Mouse (Mus musculus) limb, embryonic 11.5 days (tissue): ENCODE measurements around the gene Lpar3. TPM values are rescaled to one million over a fixed set of nuclear protein-coding genes. Genes with fewer than 3 reads are reported as not detected.

Source experiments
- ATAC-seq: fragments of 200-750 bp; cut with Nextera tagmentation; 2 replicates; pipeline ENCODE4 v1.8.0; 2017; ENCODE audit warnings: low read depth; ENCODE audit not compliant: insufficient number of reproducible peaks, low FRiP score, low TSS enrichment
- DNase-seq: peaks from one replicate; pipeline ENCODE4 v3.0.0-alpha.2; 2015; ENCODE audit warnings: low spot score
- H3K27ac ChIP-seq: fragments of 300-500 bp; sonication (generic); replicated peaks from 2 replicates; pipeline ENCODE4 v1.5.1; 2014; ENCODE audit warnings: low read depth, mild to moderate bottlenecking, low read length
- H3K27me3 ChIP-seq: fragments of 300-500 bp; sonication (generic); 2 replicates; pipeline ENCODE4 v1.6.1; 2014; ENCODE audit warnings: mild to moderate bottlenecking, low read length, mixed read lengths; ENCODE audit not compliant: control insufficient read depth, insufficient read depth
- H3K36me3 ChIP-seq: fragments of 300-500 bp; sonication (generic); 2 replicates; pipeline ENCODE4 v1.6.1; 2014; ENCODE audit warnings: mild to moderate bottlenecking, low read length, moderate library complexity, mixed read lengths; ENCODE audit not compliant: control insufficient read depth, insufficient read depth
- H3K4me1 ChIP-seq: fragments of 300-500 bp; sonication (generic); 2 replicates; pipeline ENCODE4 v1.6.1; 2014; ENCODE audit warnings: low read length, mixed read lengths; ENCODE audit not compliant: control insufficient read depth, insufficient read depth
- H3K4me2 ChIP-seq: fragments of 300-500 bp; sonication (generic); 2 replicates; pipeline ENCODE4 v1.6.1; 2014; ENCODE audit warnings: low read depth, mild to moderate bottlenecking, moderate library complexity; ENCODE audit not compliant: severe bottlenecking
- H3K4me3 ChIP-seq: fragments of 300-500 bp; sonication (generic); 2 replicates; pipeline ENCODE4 v1.5.1; 2014; ENCODE audit warnings: low read depth, low read length
- H3K9ac ChIP-seq: fragments of 300-500 bp; sonication (generic); 2 replicates; pipeline ENCODE4 v1.6.1; 2014; ENCODE audit warnings: mild to moderate bottlenecking, low read length
- H3K9me3 ChIP-seq: fragments of 300-500 bp; sonication (generic); 2 replicates; pipeline ENCODE4 v1.6.1; 2016; ENCODE audit warnings: low read length; ENCODE audit not compliant: control insufficient read depth
- WGBS: fragments of 180-500 bp; shearing (Covaris S2); extraction: QIAGEN DNeasy Blood & Tissue Kit; methylation state at CpG from one replicate; pipeline ENCODE4 v1.1.7; 2014; 5-methylcytosine and 5-hydroxymethylcytosine counted together
- polyA plus RNA-seq: library from polyadenylated mRNA; unstranded; fragments of >200 nt; fragmentation: Nextera tagmentation; extraction: Ambion mirVana; gene quantifications from 2 replicates; pipeline ENCODE4 v1.2.1, GENCODE M21; 2014

Gene Lpar3
- polyA plus RNA-seq, 1 experiment from 2014 or later: 0.51 TPM

DNA sequence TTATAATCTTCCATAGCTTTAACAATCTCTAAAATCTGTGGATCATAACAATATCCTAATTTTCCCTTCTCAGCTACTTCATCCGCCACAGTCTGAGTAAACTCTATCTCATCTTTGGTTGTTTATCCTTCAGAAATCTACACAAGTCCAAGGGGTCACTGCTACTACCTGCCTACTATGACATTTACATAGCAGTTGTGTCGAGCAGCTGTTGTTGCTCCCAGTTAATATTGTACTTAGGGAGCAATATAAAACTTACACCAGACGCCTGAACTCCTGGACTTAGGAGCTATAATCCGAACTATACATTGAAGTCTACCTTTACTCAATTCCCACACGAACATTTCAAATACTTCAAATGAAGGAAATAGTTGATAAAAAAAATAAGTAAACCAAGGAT, 71.8 kb downstream of the Lpar3 start:
- no peaks in the 10 kb centered on the region for H3K4me1 ChIP-seq
- no peak overlapping the region for H3K27ac ChIP-seq
- H3K4me2 ChIP-seq: no peak overlapping the region
- no peak overlapping the region for H3K9ac ChIP-seq
- no peaks in the 10 kb centered on the region for H3K9me3 ChIP-seq
- ATAC-seq (no peak), DNase-seq (no peak)
- H3K36me3 ChIP-seq: no peaks in the 10 kb centered on the region
- no peak overlapping the region for H3K4me3 ChIP-seq
- WGBS: 83% methylated on average over 5 of the region's 5 CpGs
- H3K27me3 ChIP-seq: no peaks in the 10 kb centered on the region

DNA sequence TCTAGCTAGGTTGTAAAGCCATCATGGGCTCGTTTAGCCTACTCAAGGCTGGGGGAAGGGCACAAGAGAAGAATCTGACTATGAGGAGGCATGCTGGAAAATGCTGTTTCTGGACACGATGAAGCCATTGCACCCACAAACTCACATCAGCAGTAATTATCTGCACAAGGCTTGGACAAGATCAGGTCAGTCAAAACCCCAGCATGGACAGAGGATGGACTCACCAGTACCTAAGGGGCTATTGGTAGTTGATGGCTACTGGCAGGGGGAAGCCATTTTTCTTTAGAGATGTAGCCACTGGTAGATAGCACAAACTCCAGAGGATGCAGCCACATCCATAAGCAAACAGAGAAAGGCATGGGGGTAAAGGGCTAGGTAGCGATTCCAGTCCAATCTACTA, 81.7 kb downstream of the Lpar3 start:
- 64% methylated on average over 3 of the region's 3 CpGs for WGBS
- Histone ChIP-seq H3K4me1 (no peaks in the 10 kb centered on the region), H3K9ac (no peak overlapping the region), H3K27me3 (no peaks in the 10 kb centered on the region), H3K36me3 (no peaks in the 10 kb centered on the region), H3K4me3 (no peak overlapping the region), H3K27ac (no peak overlapping the region), H3K9me3 (no peaks in the 10 kb centered on the region), H3K4me2 (no peak overlapping the region)
- DNase-seq: no peak
- no peak for ATAC-seq

DNA sequence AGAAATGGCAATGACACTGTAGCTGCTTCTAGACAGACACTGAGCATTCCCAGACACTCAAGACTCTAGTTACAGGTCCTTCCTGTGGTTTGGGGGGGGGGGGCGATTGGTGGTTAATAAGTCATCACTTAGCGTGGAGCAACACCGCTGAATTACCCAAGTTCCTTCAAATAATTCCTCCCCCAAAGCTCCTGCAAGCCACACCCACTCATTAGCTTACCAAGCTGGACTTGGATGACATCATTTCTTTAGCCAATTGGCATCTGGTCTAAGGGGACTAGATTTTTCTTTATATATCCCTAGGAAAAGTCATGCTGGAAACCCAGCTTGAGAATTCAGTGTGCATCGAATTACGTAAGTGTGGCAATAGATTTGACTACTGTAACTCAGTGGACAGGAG, 82.4 kb downstream of the Lpar3 start:
- WGBS: 81% methylated on average over 5 of the region's 5 CpGs
- no peak for DNase-seq
- Histone ChIP-seq H3K36me3 (no peaks in the 10 kb centered on the region), H3K4me1 (no peaks in the 10 kb centered on the region), H3K4me3 (no peak overlapping the region), H3K4me2 (no peak overlapping the region), H3K9me3 (no peaks in the 10 kb centered on the region), H3K27ac (no peak overlapping the region), H3K9ac (no peak overlapping the region), H3K27me3 (no peaks in the 10 kb centered on the region)
- ATAC-seq: no peak

DNA sequence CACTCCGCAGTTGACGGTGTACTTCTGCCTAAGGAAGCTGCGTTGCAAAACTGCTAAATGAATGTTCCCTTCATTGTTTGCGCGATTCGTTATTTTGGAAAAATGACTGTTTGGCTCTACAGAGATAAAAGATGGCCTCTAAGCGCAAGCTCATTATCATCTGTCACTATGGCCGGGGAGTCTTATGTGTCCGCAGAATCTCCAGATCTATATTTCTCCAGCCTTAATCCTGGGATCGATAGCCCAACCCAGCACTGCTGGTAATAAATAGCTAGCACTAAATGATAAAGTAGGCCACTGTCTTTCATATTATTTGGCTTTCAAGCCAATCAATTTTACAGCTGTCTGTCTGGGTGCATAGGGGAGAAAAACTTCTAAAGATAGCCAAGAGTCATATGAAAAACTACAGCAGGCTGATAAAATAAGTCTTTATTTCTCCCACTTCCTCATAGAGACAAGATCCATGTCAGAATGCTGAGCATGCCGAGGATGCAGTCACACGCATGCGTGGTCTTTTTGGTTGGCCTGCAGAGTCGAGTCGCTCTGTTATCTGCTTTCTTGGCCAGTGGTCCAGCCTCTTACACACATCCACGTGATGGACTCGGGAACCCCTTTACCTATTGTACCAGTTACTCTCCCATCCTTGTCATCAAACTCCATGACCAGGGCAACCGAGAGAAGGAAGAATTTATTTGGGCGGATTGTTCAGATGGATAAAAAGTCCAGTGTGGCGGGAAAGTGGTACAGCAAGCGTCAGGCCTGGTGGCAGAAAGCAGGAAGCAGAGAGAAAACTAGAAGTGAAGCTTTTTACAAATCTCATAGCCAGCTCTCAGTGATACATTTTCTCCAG, 84.0 kb downstream of the Lpar3 start:
- no peak overlapping the region for H3K27ac ChIP-seq

GRCm38 (mm10) chr3:146307341-146307740, 86.6 kb downstream of the Lpar3 start:
- Histone ChIP-seq H3K36me3 (no peaks in the 10 kb centered on the region), H3K4me1 (no peaks in the 10 kb centered on the region), H3K4me3 (no peak overlapping the region), H3K27ac (no peak overlapping the region), H3K4me2 (no peak overlapping the region), H3K9me3 (no peaks in the 10 kb centered on the region), H3K27me3 (no peaks in the 10 kb centered on the region), H3K9ac (no peak overlapping the region)
- DNase-seq (no peak), ATAC-seq (no peak)
- WGBS: 79% methylated on average over 3 of the region's 3 CpGs

More for the DNA sequence above, 84.0 kb downstream of the Lpar3 start:
- Histone ChIP-seq H3K4me3 (no peak overlapping the region), H3K4me1 (no peaks in the 10 kb centered on the region), H3K27me3 (no peaks in the 10 kb centered on the region), H3K9ac (no peak overlapping the region), H3K36me3 (no peaks in the 10 kb centered on the region), H3K4me2 (no peak overlapping the region), H3K9me3 (no peaks in the 10 kb centered on the region)
- DNase-seq (no peak), ATAC-seq (no peak)
- WGBS: 88% methylated on average over 21 of the region's 21 CpGs

DNA sequence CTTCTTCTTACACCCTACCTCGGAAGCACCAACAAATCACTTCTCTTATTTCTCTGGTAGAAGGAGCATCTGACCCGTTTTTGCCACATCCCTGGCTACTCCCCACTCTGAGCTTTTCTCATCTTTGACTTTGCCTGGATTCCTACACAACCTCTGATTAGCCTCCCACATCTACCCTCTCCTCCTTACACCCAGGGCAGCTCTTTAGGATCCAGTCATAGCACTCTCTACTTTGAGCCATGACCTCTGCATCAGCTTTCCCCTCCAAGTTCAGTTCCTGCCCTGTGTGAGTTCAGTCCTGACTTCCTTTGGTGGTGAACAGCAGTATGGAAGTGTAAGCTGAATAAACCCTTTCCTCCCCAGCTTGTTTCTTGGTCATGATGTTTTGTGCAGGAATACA, 87.1 kb downstream of the Lpar3 start:
- H3K4me3 ChIP-seq: no peak overlapping the region
- H3K27me3 ChIP-seq: no peaks in the 10 kb centered on the region
- H3K36me3 ChIP-seq: no peaks in the 10 kb centered on the region
- 69% methylated on average over 2 of the region's 2 CpGs for WGBS
- H3K27ac ChIP-seq: no peak overlapping the region
- DNase-seq (no peak), ATAC-seq (no peak)
- H3K4me1 ChIP-seq: no peaks in the 10 kb centered on the region
- no peak overlapping the region for H3K4me2 ChIP-seq
- no peaks in the 10 kb centered on the region for H3K9me3 ChIP-seq
- H3K9ac ChIP-seq: no peak overlapping the region

DNA sequence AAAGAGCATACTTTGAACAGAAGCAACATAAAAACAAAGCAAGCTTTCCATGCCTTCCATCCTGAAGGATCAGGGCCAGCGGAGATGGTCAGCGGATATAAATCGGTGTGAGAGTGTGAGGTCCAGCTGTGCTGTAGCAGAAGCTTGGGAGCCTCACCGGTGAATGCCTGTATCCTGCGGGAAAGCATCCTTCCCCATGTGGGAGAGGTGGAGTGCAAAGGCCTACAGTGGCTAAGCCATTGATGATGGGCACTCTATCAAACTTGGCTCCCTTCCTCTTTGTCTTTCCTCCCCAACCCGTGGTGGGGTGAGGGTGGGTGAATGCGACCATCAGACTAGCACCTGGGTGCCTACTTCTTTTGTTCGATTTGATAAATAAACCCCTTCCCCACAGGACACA, 88.8 kb downstream of the Lpar3 start:
- Histone ChIP-seq H3K9ac (no peak overlapping the region), H3K9me3 (no peaks in the 10 kb centered on the region), H3K27ac (no peak overlapping the region), H3K4me2 (no peak overlapping the region), H3K36me3 (no peaks in the 10 kb centered on the region), H3K4me3 (no peak overlapping the region), H3K27me3 (no peaks in the 10 kb centered on the region), H3K4me1 (no peaks in the 10 kb centered on the region)
- 79% methylated on average over 8 of the region's 8 CpGs for WGBS
- ATAC-seq (no peak), DNase-seq (no peak)

DNA sequence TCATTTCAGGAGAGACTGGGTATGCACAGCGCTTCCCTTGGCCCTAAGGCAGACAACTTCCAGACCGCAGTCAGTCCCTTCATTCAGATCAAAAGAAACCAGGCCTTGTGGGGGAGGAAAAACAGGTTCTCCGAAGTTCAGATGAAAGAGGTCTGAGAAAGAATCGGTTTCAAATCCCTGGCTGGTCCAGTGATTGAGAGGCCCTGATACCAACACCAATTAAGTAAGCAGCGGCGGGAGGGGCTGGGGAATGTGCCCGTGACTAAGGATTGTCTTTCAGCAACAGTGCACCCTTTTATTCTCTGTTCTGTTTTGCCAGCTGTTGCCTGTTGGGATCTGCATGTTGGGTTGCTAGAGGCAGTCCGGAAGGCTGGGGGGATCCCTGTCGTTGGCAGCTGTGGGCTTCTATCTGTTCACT, 90.4 kb downstream of the Lpar3 start:
- H3K36me3 ChIP-seq: no peaks in the 10 kb centered on the region
- H3K27me3 ChIP-seq: no peaks in the 10 kb centered on the region
- H3K9ac ChIP-seq: no peak overlapping the region
- DNase-seq (peak; percentile 37), ATAC-seq (no peak)
- no peak overlapping the region for H3K4me2 ChIP-seq
- no peaks in the 10 kb centered on the region for H3K4me1 ChIP-seq
- no peaks in the 10 kb centered on the region for H3K9me3 ChIP-seq
- no peak overlapping the region for H3K4me3 ChIP-seq
- WGBS: 11% methylated on average over 9 of the region's 9 CpGs
- H3K27ac ChIP-seq: no peak overlapping the region

GRCm38 (mm10) chr3:146315414-146315813, 94.7 kb downstream of the Lpar3 start:
- H3K4me3 ChIP-seq: no peak overlapping the region
- no peak overlapping the region for H3K4me2 ChIP-seq
- WGBS: 88% methylated on average over 8 of the region's 8 CpGs
- no peak overlapping the region for H3K9ac ChIP-seq
- ATAC-seq: no peak
- peaks cover 9% of the 10 kb centered on the region; the same call in 1 of the 2 replicates for H3K4me1 ChIP-seq
- H3K27me3 ChIP-seq: no peaks in the 10 kb centered on the region
- DNase-seq: no peak
- no peaks in the 10 kb centered on the region for H3K9me3 ChIP-seq
- no peaks in the 10 kb centered on the region for H3K36me3 ChIP-seq
- H3K27ac ChIP-seq: no peak overlapping the region
